Mouse (Mus musculus) liver, embryonic 14.5 days (tissue): ENCODE measurements around the gene Hesx1.

Experiments used
- CTCF ChIP-seq: IDR thresholded peaks from 2 replicates; pipeline ENCODE4 v1.5.1; 2016; ENCODE audit warnings: antibody characterized with exemption, low read depth, control low read depth
- EP300 ChIP-seq: IDR thresholded peaks from 2 replicates; pipeline ENCODE4 v1.6.1; 2016; ENCODE audit warnings: antibody characterized with exemption, low read depth

GRCm38 (mm10) chr14:27043416-27043815 is 49.2 kb downstream of the Hesx1 start:
- TF ChIP-seq CTCF (no peak), EP300 (no peak)
